Comparison of ENCODE assay signal across 19 mouse cellular contexts in genomic region chr12:101762054-101762453, GRCm38 (mm10). TPM values are rescaled to one million over a fixed set of nuclear protein-coding genes. Genes with fewer than 3 reads are reported as not detected.
A peak's percentile ranks its signal among the peaks of the same experiment; 100 is the strongest.
DNase-seq lines count a peak whose midpoint lies in the region; ATAC-seq lines count a peak whose summit lies in the region.
"Had no signal": no experiment of that assay in that cellular context is flagged by ENCODE, and none has a peak within 500 bp of the region (broad histone marks: within the 10 kb centered on the region; RNA-seq: fewer than 3 reads in every experiment).

No protein-coding gene starts in this region.

- no peak for ATAC-seq in kidney, embryonic 16.5 days (ENCODE audit: low FRiP score, low TSS enrichment)
- ATAC-seq: forebrain, embryonic 14.5 days; intestine, embryonic 16.5 days had no signal

- H3K36me3 ChIP-seq in kidney, embryonic 16.5 days (ENCODE audit: insufficient read depth, low read length) = no peaks in the 10 kb centered on the region
- H3K36me3 ChIP-seq: hindbrain, embryonic 10.5 days; stomach, embryonic 15.5 days had no signal

- intact Hi-C loops in gastrocnemius, postnatal 36 days (cut with DNase I) = no loop called here

- H3K4me2 ChIP-seq in kidney, embryonic 16.5 days (replicated peaks; ENCODE audit: low read depth, low read length) = no peak overlapping the region
- H3K4me2 ChIP-seq: limb, embryonic 15.5 days; stomach, embryonic 15.5 days had no signal

- H3K4me1 ChIP-seq in kidney, embryonic 16.5 days (ENCODE audit: insufficient read depth, low read length) = peaks cover 5% of the 10 kb centered on the region; the same call in 1 of the 2 replicates
- H3K4me1 ChIP-seq: hindbrain, embryonic 10.5 days had no signal

- no peak overlapping the region for H3K4me3 ChIP-seq in kidney, embryonic 16.5 days (ENCODE audit: low read length)
- H3K4me3 ChIP-seq: hindbrain, embryonic 10.5 days; limb, embryonic 15.5 days; stomach, embryonic 15.5 days had no signal

- 84% methylated on average over 5 of the region's 5 CpGs for whole genome bisulfite sequencing in kidney, embryonic 16.5 days

- no peaks in the 10 kb centered on the region for H3K9me3 ChIP-seq in kidney, embryonic 16.5 days (ENCODE audit: low read length)
- H3K9me3 ChIP-seq: hindbrain, embryonic 10.5 days; limb, embryonic 15.5 days; stomach, embryonic 15.5 days had no signal

- no peak overlapping the region for H3K9ac ChIP-seq in kidney, embryonic 16.5 days (replicated peaks; ENCODE audit: low read length)
- H3K9ac ChIP-seq: limb, embryonic 15.5 days; stomach, embryonic 15.5 days had no signal

- H3K27ac ChIP-seq in kidney, embryonic 16.5 days (ENCODE audit: low read length) = no peak overlapping the region
- H3K27ac ChIP-seq: hindbrain, embryonic 10.5 days; limb, embryonic 15.5 days; stomach, embryonic 15.5 days had no signal

- DNase-seq in gastrocnemius, adult 18-20 months (ENCODE audit: low spot score) = peak; percentile 48
- no peak for DNase-seq in gastrocnemius, postnatal 36 days
- peak; percentile 33 for DNase-seq in kidney, postnatal 10 days
- peak; percentile 84 for DNase-seq in adipocyte (ENCODE audit: low spot score)
- DNase-seq in lung, postnatal 10 days = peak; percentile 67
- no peak for DNase-seq in urinary bladder, adult 18-20 months (ENCODE audit: low spot score in 2 of 2)
- no peak for DNase-seq in left cerebral cortex, adult 18-20 months (ENCODE audit: low spot score in 2 of 2)
- DNase-seq: adrenal gland, adult 8-10 months; B cell, adult 2 months; thymus, postnatal 4 days had no signal

- no peaks in the 10 kb centered on the region for H3K27me3 ChIP-seq in kidney, embryonic 16.5 days (ENCODE audit: insufficient read depth, low read length)
- H3K27me3 ChIP-seq: limb, embryonic 15.5 days; stomach, embryonic 15.5 days had no signal

RNA-seq across cellular contexts. Expression of gene Tc2n, which starts 43.7 kb away (rescaled TPM):
- under 1 TPM; 0.23 to 0.26 TPM for total RNA-seq in gastrocnemius, adult 18-20 months (2021)
- total RNA-seq in gastrocnemius, postnatal 36 days (2021) = under 1 TPM; 0.12 to 0.31 TPM
- 0.80 TPM in 2 replicates for polyA plus RNA-seq in kidney, embryonic 16.5 days (2015; fragmentation: Nextera tagmentation; extraction: Ambion mirVana)
- under 1 TPM; 0.61 to 0.70 TPM for total RNA-seq in left cerebral cortex, adult 18-20 months (2021)
- total RNA-seq: common myeloid progenitor, adult 5-6 weeks; granulocyte monocyte progenitor cell, adult 5-6 weeks; megakaryocyte progenitor cell, adult 5-6 weeks had no signal

RNA-seq across cellular contexts. Expression of gene Fbln5, which starts 56.8 kb away (rescaled TPM):
- total RNA-seq in gastrocnemius, adult 18-20 months (2021) = 10 to 100 TPM in 1 of 2 experiments, 1 to 10 TPM in 1; 9.6 to 14.7 TPM
- 10 to 100 TPM; 15.2 to 16.0 TPM for total RNA-seq in gastrocnemius, postnatal 36 days (2021)
- 135 and 143 TPM in 2 replicates for polyA plus RNA-seq in kidney, embryonic 16.5 days (2015; fragmentation: Nextera tagmentation; extraction: Ambion mirVana)
- total RNA-seq in left cerebral cortex, adult 18-20 months (2021) = 1 to 10 TPM; 6.9 to 7.1 TPM
- total RNA-seq: common myeloid progenitor, adult 5-6 weeks; granulocyte monocyte progenitor cell, adult 5-6 weeks; megakaryocyte progenitor cell, adult 5-6 weeks had no signal

Comparison
In these comparisons a context has a peak if more than half of its experiments do, and no peak if none do; other contexts are left out.
1. DNase-seq: peak in gastrocnemius, adult 18-20 months (single experiment), kidney, postnatal 10 days (single experiment), adipocyte (single experiment) and lung, postnatal 10 days (single experiment); none in gastrocnemius, postnatal 36 days (0 of 2), urinary bladder, adult 18-20 months (0 of 2) and left cerebral cortex, adult 18-20 months (0 of 2).